Mouse (Mus musculus): ENCODE measurements around the gene Gm20388.

The Gm20388 gene

DNA sequence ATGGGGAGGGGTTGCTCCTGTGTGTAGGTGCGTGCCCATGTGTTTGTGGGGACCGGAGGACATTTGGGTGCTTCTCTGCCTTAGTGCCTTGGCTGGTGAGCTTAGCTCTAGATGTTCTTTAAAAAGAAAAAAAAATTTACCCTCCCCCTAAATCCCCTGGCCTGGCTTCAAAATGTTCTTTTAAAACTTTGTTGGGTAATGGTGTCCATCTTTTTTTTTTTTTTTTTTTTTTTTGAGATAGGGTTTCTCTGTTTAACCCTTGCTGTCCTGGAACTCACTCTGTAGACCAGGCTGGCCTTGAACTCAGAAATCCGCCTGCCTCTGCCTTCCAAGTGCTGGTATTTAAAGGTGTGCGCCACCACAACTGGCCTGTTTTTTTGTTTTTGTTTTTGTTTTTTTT lies 4.7 kb downstream of the Gm20388 start:
- DNase-seq (ENCODE audit: low spot score in 2 of 2) = no peak

DNA sequence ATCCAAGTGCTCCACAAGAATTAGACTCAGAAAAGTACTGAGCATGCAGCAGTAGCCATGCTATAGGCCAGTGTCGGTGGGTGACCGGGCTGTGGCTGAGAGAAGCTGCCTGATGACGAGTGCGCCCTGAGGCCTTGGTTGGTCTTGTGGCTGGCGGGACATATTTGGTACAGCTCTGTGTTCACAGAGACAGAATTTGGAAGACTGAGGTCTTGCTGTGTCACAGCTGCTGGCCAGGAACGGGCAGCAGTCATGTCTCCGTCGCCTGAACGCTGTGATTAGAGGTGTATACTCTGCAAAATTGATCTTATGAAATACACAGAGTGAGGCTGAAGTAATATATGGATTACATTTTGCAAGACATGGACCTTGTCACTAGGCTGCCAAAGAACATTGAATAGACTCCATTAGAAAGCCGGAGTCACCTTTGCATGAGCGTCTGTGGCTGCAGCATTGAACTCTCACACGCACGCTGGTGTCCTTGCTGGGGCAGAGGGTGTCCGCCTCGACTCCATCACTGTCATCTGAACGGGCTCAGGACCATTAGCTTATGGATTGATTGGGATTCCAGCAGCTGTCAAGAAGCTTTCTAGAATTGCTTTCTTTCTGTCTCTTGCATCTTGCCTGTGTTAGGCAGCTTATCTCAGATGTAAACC lies 5.7 kb downstream of the Gm20388 start:
- no peak for DNase-seq (ENCODE audit: low spot score in 2 of 2)

DNA sequence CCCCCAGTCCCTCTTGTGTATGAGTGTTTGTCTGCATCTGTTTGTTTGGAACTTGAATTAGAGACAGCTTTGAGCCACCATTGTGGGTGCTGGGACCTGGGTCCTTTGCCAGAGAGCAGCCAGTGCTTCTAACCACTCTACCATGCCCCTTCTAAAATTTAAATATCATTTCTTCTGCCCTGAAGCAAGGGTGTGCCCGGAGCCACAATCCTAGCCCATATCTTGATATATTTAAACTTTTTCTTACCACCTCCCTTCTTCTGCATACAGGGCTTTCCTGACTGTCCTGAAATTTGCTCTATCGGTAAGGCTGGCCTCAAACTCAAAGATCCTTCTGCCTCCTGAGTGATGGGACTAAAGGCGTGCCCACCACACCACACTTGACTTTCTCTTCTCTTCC lies 6.8 kb downstream of the Gm20388 start:
- no peak for DNase-seq (ENCODE audit: low spot score in 2 of 2)

DNA sequence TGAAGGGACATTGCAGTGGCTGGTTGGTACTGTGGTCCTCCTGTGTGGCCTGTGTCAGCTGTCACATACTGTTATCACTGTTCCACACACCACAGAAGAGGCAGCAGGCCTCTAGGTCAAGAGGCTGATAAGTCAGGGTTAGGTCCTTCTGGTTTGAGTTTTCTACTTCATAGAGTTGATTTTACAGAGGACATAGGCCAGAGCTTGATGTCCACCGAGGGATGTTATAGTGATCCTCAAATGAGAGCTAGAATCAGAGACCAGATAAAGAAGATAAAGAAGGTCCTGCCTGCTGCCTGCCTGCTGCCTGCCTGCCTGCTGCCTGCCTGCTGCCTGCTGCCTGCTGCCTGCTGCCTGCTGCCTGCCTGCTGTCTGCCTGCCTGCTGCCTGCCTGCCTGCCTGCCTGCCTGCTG lies 7.5 kb downstream of the Gm20388 start:
- no peak for DNase-seq (ENCODE audit: low spot score in 2 of 2)

DNA sequence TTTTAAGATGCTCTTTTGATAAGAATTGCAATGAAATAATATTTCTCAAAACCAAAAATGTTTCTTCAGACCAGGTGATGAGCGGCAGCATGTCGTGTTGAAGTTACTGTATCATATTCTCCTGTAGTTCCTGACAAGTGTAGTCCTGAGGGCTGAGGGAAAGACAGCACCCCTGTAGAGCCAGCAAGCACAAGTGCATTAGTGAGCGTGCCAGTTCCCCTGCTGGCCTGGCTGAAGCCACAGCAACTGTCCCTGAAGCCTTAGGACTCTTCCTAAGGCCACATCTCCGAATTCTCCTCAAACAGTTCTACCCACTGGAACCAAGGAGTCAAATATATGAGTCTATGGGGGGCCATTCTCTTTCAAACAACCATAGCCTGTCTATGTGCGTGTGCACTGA lies 12.6 kb downstream of the Gm20388 start:
- no peak for DNase-seq (ENCODE audit: low spot score in 2 of 2)

DNA sequence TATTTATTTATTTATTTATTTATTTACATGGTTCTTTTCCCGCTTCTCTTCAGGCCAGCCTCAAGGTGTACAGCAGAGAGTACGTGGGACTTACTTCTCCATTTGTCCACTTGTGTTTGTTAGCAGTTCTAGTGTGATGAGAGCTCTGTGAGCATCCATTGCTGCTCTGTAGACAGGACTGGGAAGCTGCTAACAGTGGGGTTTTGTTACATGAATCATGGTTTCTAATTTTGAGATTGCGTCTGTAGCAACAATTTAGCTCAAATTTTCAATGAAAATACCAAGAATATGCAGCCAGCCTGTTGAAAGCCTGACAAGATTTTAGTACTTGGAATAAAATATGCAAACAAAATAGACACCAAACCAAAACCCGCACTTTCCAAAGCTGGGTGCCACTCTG lies 14.8 kb downstream of the Gm20388 start:
- no peak for DNase-seq (ENCODE audit: low spot score in 2 of 2)

DNA sequence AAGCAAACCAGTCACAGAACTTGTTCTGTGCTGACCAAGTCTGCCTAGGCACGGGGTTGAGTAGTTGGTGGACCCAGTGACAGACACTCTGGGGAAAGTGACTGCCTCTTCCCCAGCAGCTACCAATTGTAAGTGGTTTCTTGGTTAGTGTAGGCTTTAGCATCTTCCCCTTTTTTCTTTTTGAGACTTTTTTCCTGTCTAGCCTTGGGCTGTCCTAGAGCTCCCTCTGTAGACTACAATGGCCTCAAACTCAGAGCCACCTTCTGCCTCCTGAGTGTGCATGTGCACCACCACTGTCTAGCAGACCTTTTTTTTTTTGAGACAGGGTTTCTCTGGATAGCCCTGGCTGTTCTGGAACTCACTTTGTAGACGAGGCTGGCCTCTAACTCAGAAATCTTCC lies 15.8 kb downstream of the Gm20388 start:
- no peak for DNase-seq (ENCODE audit: low spot score in 2 of 2)

DNA sequence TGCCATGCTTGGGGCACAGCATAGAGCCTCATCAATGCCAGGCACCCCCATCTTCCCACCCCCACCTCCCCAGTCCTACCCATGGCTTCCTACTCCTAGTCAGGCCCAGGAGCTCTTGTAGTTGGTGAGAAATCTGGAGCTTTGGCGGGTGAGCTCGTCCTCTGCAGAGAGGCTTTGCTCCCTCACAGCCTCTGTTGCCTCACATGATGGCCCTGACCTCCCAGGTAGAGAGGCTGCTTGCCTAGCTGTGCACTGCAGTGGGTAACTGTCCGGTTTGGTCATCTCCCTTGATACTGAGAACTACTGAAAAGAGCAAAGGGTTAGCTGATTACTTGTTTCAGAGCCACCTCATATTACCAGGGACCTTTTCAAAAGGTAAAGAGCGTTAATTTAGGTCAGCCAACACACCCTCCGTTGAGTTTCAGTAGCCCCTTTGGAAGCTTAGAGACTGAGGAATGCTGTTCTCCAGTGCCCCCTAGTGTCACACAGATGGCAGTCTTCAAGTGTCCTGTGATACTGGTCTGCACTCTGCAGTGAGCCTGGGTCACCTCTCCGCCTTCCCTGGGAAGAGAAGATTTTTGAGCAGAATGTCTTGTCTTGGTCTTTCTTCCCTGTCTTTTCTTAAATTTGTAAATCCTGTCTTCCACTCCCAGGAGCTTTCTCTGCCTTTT lies 16.9 kb downstream of the Gm20388 start:
- DNase-seq (ENCODE audit: low spot score in 2 of 2) = no peak

DNA sequence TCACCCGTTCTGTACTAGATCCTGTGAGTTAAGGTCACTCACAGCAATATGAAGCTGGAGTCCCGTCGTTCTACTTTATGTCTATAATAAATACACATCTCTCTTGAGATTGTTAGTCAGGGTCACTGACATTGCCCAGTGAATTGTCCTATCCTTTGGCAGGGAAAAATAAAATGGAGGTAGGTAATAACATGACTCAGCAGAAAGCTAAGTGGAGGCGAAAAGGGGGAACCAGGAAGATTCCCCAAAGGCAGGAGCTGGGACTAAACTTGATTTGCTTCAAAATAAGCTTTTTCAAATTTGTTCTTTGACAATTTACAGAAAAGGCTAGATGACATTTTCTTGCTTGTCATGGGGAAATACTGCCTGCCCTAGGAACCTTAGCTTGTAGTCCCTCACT lies 20.7 kb downstream of the Gm20388 start:
- no peak for DNase-seq (ENCODE audit: low spot score in 2 of 2)

DNA sequence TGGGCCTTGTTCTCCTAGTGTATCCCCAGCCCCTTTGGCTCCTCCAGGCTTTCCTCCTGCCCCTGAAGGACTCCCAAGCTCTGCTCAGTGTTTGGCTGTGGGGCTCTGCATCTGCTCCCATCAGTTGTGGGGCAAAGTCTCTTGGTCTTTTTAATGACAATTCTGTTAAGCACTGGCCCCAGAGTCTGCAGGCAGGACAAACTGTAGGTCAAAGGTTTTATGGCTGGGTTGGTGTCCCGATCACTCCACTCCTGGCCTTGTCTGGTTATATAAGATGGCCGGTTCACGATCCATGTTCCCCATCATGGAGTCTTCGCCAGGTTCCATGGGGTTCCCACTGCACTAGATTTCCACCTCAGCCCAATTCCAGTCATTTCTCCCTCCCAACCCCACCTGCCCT lies 23.0 kb downstream of the Gm20388 start:
- DNase-seq (ENCODE audit: low spot score in 2 of 2) = no peak

DNA sequence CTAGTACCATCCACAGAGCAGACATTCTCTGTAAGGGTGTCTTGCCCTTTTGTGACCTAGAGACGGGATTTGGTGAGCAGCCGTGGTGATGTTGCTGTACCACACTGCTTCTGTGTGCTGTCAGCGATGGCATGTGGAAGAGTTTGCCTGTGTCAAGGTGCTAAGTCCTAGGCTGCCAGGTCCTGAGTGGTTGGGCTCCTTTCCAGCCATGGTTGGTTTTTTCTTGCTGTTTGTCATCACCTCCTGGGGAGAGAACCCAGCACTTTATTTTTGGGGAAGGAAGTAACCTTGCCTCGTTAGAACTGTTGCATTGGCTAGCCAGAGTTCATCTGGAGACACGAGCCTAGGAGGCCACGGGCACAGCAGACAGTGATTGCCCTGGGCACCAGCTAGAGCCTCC lies 24.9 kb downstream of the Gm20388 start:
- DNase-seq (ENCODE audit: low spot score in 2 of 2) = no peak

DNA sequence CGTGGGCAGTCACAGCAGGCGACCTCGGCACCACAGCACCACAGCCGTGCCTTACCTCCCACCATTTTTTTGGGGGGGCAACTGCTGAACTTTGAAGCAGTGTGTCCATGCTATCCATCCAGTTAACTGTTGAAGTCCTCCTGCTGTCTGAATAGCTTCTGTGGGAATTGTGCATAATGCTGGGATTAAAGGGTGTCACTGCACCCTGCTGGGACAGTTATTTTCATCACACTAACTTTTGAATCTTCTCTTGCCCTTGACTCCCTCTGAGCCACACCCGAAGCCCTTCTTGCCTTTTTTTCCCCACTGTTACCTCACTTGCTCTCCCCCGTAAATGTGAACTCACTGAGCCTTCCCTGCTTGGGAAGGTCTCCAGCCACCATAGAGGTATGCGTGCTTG lies 27.8 kb downstream of the Gm20388 start:
- no peak for DNase-seq (ENCODE audit: low spot score in 2 of 2)

DNA sequence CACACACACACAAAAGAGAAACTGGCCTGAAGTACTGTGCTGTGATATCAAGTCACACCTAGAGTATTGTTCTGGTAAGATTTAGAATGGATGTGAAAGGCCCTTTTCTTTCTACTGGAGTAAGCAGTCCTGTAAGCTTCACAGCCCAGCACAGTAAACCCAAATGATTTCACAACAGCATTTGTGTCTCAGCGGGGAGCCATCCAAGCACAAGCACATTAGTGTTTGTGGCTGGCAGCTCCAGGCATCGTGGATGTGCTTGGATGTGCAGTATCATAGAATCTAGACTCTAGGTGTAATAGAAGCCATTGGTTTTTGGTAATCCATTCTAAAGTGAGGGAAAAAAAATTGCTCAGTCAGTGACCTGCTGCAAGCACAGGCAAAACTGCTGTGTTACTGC lies 28.7 kb downstream of the Gm20388 start:
- no peak for DNase-seq (ENCODE audit: low spot score in 2 of 2)

DNA sequence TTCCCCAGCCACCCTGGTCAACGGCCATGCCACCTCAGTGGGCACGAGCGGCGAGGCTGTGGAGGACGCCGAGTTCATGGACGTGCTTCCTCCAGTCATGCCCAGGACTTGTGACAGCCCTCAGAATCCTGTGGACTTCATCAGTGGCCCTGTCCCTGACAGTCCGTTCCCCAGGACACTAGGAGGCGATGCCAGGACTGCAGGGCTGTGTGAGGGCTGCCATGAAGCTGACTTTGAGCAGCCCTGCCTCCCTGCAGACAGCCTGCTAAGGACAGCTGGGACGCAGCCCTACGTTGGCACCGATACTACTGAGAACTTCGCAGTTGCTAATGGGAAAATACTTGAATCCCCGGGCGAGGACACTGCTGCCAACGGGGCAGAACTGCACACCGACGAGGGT lies 30.8 kb downstream of the Gm20388 start:
- no peak for DNase-seq (ENCODE audit: low spot score in 2 of 2)

DNA sequence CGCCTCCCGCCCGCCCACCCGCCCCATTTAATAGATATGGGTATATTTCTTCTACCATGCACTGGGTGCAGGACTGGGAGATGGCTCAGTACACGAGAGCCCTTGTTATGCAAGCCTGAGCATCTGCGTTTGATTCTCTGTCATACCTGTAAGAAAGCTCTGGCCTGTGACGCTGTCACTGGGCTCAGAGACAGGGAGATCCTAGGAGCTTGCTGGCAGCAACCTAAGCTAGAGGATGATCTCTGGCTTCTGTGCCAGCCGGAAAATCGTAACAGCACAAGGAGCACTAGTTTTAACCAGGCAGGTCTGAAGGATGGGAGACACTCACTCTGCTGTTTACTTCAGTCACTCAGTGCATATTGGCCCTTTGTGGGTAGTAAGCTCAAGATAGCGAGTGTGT lies 33.0 kb downstream of the Gm20388 start:
- no peak for DNase-seq (ENCODE audit: low spot score in 2 of 2)

DNA sequence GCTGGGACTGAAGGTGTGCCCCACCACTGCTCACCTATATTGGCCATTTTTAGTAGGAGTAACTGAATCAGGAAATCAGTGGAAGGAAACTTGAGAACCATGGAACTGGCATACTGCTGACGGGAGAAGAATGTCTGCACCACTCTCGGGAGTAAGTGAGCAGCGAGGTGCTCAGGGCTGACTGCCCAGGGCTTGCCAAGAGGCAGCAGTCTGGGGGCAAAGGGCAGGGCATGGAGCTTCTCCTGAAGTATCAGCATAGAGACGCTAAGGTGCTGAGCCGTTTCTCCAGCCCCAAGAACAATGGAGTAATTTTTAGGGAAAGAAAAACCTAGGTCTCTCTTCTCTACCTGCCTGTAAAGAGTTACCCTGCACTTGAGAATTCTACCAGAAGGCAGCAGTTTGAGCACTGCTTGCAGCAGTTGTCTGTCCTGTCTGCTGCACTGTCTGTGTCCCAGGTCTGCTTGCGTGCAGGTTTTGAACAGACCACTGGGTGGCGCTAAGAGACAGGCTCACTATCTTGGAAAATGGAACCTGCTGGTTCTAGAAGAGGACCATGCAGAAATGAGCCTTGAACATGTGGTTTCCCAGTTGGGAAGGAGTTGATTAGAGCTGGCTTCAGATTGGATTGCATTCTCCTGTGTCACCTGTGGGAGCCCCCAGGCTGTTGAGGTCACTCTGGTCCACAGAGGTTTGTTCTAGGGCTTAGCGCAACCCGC lies 33.6 kb downstream of the Gm20388 start:
- DNase-seq (ENCODE audit: low spot score in 2 of 2) = peak; percentile 62 to 68

DNA sequence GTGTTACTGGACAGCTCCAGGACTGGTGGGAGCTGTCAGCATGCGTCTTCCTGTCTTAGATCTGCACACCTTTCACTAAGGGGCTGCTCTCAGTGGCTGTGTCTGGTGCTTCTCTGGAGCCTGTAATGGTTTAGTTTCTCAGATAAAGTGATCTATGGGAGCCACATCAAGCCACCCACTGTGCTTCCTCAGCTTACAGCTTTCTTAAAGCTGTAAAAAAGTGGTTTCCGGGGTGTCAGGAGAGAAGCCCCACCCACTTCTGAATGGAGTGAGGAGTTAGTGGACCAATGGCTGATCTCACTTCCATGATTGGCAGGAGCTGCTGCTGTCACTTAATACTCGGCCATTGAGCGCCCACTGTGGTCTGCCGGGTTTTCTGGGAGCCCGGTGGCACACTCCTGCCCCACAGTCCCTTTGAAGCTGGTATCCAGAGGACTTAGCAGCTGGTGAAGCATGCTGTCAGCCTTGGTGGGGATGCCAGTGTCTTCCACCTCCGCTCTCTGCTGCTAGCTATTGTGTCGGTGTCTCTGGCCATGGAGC lies 35.8 kb downstream of the Gm20388 start:
- no peak for DNase-seq (ENCODE audit: low spot score in 2 of 2)

DNA sequence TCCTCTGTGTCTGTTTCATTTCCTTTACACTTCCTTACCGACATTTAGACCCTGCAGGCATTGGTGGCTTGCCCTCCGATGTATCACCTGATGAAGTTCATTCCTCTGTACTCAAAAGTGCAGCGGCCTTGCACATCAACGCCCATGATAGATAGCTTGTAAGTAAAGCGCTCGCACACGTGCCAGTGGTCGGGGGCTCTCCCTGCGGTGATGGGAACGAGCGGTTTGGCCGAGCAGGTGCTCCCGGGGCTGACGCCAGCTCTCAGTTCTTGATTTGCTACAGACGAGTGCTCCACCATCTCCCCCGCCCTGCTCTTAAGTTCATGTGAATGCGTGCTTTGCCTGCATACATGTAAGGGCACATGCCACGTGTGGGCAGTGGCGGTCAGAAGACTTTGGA lies 37.0 kb downstream of the Gm20388 start:
- DNase-seq (ENCODE audit: low spot score in 2 of 2) = no peak

DNA sequence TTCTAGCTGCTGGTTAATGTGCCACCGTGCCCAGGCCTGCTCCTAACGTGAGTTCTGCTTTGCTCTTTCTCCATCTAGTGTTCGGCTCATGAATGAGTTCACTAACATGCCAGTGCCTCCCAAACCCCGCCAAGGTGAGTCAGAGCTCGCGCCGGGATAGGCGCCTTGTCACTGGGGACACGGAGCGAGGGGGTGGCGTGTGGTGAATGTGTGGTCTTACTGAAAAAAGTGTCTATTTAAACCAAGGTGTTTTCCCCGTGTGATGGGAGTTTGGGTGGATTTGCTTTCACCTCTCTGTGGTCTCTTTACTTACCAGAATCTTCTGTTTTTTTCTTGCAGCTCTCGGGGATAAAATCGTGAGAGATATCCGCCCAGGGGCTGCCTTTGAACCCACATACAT lies 37.7 kb downstream of the Gm20388 start:
- DNase-seq (ENCODE audit: low spot score in 2 of 2) = peak in 1 of 2 experiments; percentile 47

DNA sequence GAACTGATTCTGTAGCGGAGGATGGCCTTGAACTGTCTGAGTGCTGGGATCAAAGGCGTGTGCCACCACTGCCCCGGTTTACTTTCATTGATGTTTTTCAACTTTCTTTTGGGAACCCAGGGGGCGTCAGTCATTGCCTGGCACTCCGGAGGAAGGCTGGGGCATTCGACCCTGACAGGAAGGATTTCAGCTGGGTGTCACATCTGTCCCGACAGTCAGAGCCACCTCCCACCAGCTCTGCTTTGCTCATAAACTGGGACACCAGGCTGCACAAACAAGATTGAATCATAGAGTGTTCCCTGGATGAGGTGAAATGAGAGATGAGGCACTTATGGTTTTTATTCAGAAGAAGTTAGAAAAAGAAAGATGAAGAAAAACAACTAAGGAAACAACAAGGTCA lies 41.6 kb downstream of the Gm20388 start:
- DNase-seq (ENCODE audit: low spot score in 2 of 2) = no peak

DNA sequence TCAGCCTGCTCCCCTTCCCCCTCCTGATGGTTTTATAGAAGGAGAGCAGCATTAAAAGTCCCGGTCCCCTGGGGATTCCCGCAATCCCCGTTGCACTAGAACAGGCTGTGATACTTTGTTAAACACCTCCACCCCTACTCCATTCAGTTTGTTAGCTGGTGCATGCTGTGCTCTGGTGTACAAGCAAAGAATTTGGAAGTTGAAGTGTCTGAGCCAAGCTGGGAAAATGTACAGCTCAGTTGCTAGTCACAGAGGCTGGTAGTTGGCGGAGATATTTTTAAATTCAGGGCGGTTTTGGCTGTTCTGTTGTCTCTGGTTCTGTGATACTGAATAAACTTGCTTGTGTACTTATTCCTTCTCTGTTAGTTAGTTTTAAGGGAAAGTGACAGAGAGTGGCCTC lies 42.1 kb downstream of the Gm20388 start:
- peak; percentile 54 to 81 for DNase-seq (ENCODE audit: low spot score in 2 of 2)

DNA sequence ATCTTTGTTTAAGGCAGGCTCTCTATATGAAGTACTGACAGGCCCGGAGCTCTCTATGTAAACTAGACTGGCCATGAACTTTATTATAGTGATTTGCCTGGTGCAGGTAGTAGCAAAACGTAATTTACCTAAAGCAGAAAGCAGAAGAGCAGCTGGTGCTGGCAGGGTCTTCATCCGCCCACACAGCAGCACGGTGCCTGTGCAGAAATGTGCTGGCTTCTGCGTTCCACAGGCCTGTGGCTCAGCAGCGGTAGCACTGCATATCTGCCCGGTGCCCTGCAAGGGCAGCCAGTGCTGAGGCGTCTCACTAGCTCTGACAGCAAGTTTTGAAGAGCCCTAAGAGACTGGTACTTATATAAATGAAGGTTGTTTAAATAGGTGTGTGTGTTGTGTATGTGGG lies 44.7 kb downstream of the Gm20388 start:
- no peak for DNase-seq (ENCODE audit: low spot score in 2 of 2)

DNA sequence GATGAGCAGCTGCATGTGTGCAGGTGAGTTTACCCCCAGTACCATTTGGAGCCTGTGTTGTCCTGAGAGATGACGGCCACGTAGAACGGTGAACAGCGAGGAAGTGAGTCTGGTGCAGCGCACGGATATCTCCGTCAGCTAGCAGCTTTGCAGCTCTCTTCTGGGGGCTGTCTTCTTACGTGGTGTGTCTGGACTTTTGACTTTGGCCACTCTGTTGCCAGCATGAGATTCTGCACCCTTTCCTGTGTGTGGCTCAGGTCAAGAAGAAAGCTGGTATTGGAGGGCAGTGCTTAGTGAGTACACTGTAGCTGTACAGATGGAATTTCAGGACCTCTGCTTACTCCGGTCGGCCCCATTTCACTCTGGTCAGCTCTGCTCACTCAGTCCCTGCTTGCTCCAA lies 47.4 kb downstream of the Gm20388 start:
- no peak for DNase-seq (ENCODE audit: low spot score in 2 of 2)

All from right cerebral cortex, postnatal 36 days (tissue).